Mouse (Mus musculus) brain, embryonic 14.5 days (tissue): ENCODE results near the gene Mtm1.

Experiments
- CTCF ChIP-seq: fragments of 200-500 bp; IDR thresholded peaks from 2 replicates; pipeline ENCODE4 v1.5.1; 2012; ENCODE audit warnings: inconsistent platforms, mild to moderate bottlenecking, moderate library complexity, borderline replicate concordance; ENCODE audit not compliant: insufficient read depth, insufficient read length; ENCODE audit errors: extremely low read depth
- POLR2A ChIP-seq: fragments of 200-500 bp; IDR thresholded peaks from 2 replicates; pipeline ENCODE4 v1.6.1; 2012; ENCODE audit warnings: mild to moderate bottlenecking, inconsistent platforms, borderline replicate concordance; ENCODE audit not compliant: poor library complexity, insufficient read depth, insufficient read length, severe bottlenecking; ENCODE audit errors: extremely low read depth

GRCm38 (mm10) chrX:71285473-71285872, 74.9 kb downstream of the Mtm1 start:
- TF ChIP-seq POLR2A (no peak), CTCF (no peak)
